16 mouse cellular contexts compared by ENCODE assay signal in the genomic region with DNA sequence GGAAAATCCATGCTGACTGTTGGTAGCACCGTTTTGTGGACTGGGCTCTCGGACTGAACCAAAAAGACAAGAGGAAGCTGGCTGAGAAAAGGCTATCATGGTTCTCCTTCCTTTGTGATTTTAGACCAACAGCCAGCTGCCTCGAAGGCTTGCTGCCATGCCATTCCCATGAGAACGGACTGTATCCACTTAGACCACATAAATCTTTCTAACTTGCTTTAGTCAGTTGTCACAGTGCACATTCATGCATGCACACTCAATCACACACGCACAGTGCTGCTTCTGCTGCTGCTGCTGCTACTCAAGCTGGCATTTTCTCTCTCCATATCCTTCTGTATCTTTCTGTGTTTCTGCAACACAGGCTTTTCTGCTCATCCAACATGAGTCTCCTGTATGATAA.
DNase-seq lines count a peak whose midpoint lies in the region; ATAC-seq lines count a peak whose summit lies in the region.
"Had no signal": no experiment of that assay in that cellular context is flagged by ENCODE, and none has a peak within 500 bp of the region (broad histone marks: within the 10 kb centered on the region; RNA-seq: fewer than 3 reads in every experiment).

No protein-coding gene starts in this region.

- no peak overlapping the region for H3K9ac ChIP-seq in hindbrain, embryonic 14.5 days
- H3K9ac ChIP-seq in hindbrain, embryonic 13.5 days, result no peak overlapping the region
- no peak overlapping the region for H3K9ac ChIP-seq in neural tube, embryonic 12.5 days
- H3K9ac ChIP-seq: kidney, embryonic 15.5 days; midbrain, embryonic 15.5 days had no signal

- DNase-seq in hindbrain, embryonic 14.5 days (ENCODE audit: low spot score), result peak; percentile 45
- DNase-seq in 3T3-L1 (ENCODE audit: low read depth, low spot score), result peak; percentile 28
- DNase-seq in adrenal gland, postnatal 14 days, result peak; percentile 54
- no peak for DNase-seq in right cerebral cortex, postnatal 25 days
- no peak for DNase-seq in spleen, postnatal 36 days (ENCODE audit: low spot score in 2 of 2)
- DNase-seq: cerebellum, adult 2 months; gastrocnemius, postnatal 14 days; lung, adult 18-20 months; thymus, postnatal 36 days had no signal

- no peak for ATAC-seq in hindbrain, embryonic 14.5 days (ENCODE audit: low FRiP score)
- ATAC-seq in hindbrain, embryonic 13.5 days (ENCODE audit: low FRiP score), result no peak; the same call in 1 of the 2 replicates
- ATAC-seq in neural tube, embryonic 12.5 days (ENCODE audit: low FRiP score, low read depth), result peak; percentile 66; the same call in 1 of the 2 replicates
- ATAC-seq: inflammation-experienced regulatory T-cells, adult 6 months; midbrain, embryonic 15.5 days had no signal

- H3K27ac ChIP-seq in hindbrain, embryonic 14.5 days, result no peak overlapping the region
- H3K27ac ChIP-seq in hindbrain, embryonic 13.5 days, result no peak overlapping the region
- no peak overlapping the region for H3K27ac ChIP-seq in neural tube, embryonic 12.5 days
- H3K27ac ChIP-seq: kidney, embryonic 15.5 days; macrophage; midbrain, embryonic 15.5 days had no signal

- no peaks in the 10 kb centered on the region for H3K4me1 ChIP-seq in hindbrain, embryonic 14.5 days (replicated peaks; ENCODE audit: control insufficient read depth, insufficient read depth, low read length)
- no peaks in the 10 kb centered on the region for H3K4me1 ChIP-seq in hindbrain, embryonic 13.5 days (replicated peaks)
- H3K4me1 ChIP-seq in neural tube, embryonic 12.5 days, result 0 out of 2 replicates have a peak, but pooled peaks cover 7% of the 10 kb centered on the region
- H3K4me1 ChIP-seq: midbrain, embryonic 15.5 days had no signal

- H3K4me2 ChIP-seq in hindbrain, embryonic 14.5 days (replicated peaks), result no peak overlapping the region
- no peak overlapping the region for H3K4me2 ChIP-seq in hindbrain, embryonic 13.5 days
- no peak overlapping the region for H3K4me2 ChIP-seq in neural tube, embryonic 12.5 days (replicated peaks)
- H3K4me2 ChIP-seq: kidney, embryonic 15.5 days; midbrain, embryonic 15.5 days had no signal

- H3K27me3 ChIP-seq in hindbrain, embryonic 14.5 days (ENCODE audit: control insufficient read depth, insufficient read depth, low read length), result no peaks in the 10 kb centered on the region
- no peaks in the 10 kb centered on the region for H3K27me3 ChIP-seq in hindbrain, embryonic 13.5 days
- no peaks in the 10 kb centered on the region for H3K27me3 ChIP-seq in neural tube, embryonic 12.5 days (replicated peaks)
- H3K27me3 ChIP-seq: kidney, embryonic 15.5 days; midbrain, embryonic 15.5 days had no signal

- no peaks in the 10 kb centered on the region for H3K36me3 ChIP-seq in hindbrain, embryonic 14.5 days (replicated peaks; ENCODE audit: control insufficient read depth, insufficient read depth)
- no peaks in the 10 kb centered on the region for H3K36me3 ChIP-seq in hindbrain, embryonic 13.5 days
- H3K36me3 ChIP-seq in neural tube, embryonic 12.5 days, result no peaks in the 10 kb centered on the region
- H3K36me3 ChIP-seq: kidney, embryonic 15.5 days; midbrain, embryonic 15.5 days had no signal

- H3K9me3 ChIP-seq in hindbrain, embryonic 14.5 days (ENCODE audit: control insufficient read depth, low read length), result no peaks in the 10 kb centered on the region
- H3K9me3 ChIP-seq in hindbrain, embryonic 13.5 days, result no peaks in the 10 kb centered on the region
- H3K9me3 ChIP-seq in neural tube, embryonic 12.5 days, result no peaks in the 10 kb centered on the region
- H3K9me3 ChIP-seq: kidney, embryonic 15.5 days; midbrain, embryonic 15.5 days had no signal

- WGBS in hindbrain, embryonic 14.5 days, result 64% methylated on average over 5 of the region's 5 CpGs
- WGBS in hindbrain, embryonic 13.5 days, result 66% methylated on average over 5 of the region's 5 CpGs
- 26% methylated on average over 5 of the region's 5 CpGs for WGBS in neural tube, embryonic 12.5 days

- H3K4me3 ChIP-seq in hindbrain, embryonic 14.5 days (replicated peaks; ENCODE audit: low read length), result no peak overlapping the region
- no peak overlapping the region for H3K4me3 ChIP-seq in hindbrain, embryonic 13.5 days
- H3K4me3 ChIP-seq in neural tube, embryonic 12.5 days, result no peak overlapping the region
- H3K4me3 ChIP-seq: erythroblast, embryonic 14.5 days; kidney, embryonic 15.5 days; midbrain, embryonic 15.5 days had no signal

Comparison
In these comparisons a context has a peak if more than half of its experiments do, and no peak if none do; other contexts are left out.
1. DNase-seq: peak in hindbrain, embryonic 14.5 days (single experiment), 3T3-L1 (single experiment) and adrenal gland, postnatal 14 days (single experiment); none in right cerebral cortex, postnatal 25 days (single experiment) and spleen, postnatal 36 days (0 of 2).